Mouse (Mus musculus): ENCODE results near the gene Copz1. TPM values are rescaled to one million over a fixed set of nuclear protein-coding genes. Genes with fewer than 3 reads are reported as not detected.
A peak's percentile ranks its signal among the peaks of the same experiment; 100 is the strongest.

Copz1 gene
- polyA plus RNA-seq, 1 experiment from 2014 or later = 265 TPM

GRCm38 (mm10) chr15:103302341-103303021, 30.0 kb downstream of the Copz1 start:
- H3K4me3 ChIP-seq (replicated peaks; ENCODE audit: low read length) = no peak overlapping the region
- peaks cover 65% of the 10 kb centered on the region for H3K4me1 ChIP-seq (ENCODE audit: control insufficient read depth, insufficient read depth, low read length)
- H3K9me3 ChIP-seq (replicated peaks; ENCODE audit: control insufficient read depth, low read length) = no peaks in the 10 kb centered on the region
- peak overlapping the region; percentile 47; the same call in 1 of the 2 replicates for H3K9ac ChIP-seq (ENCODE audit: low read length)
- ATAC-seq (ENCODE audit: insufficient read depth, low FRiP score) = no peak
- H3K27me3 ChIP-seq (ENCODE audit: control insufficient read depth, insufficient read depth, low read length) = no peaks in the 10 kb centered on the region
- 25% methylated on average over 6 of the region's 6 CpGs for WGBS
- H3K4me2 ChIP-seq (ENCODE audit: low read depth, low read length) = no peak overlapping the region
- H3K27ac ChIP-seq (ENCODE audit: low read length) = peak overlapping the region; percentile 73
- H3K36me3 ChIP-seq (ENCODE audit: control insufficient read depth, insufficient read depth, low read length) = no peaks in the 10 kb centered on the region

- Histone ChIP-seq H3K9ac (ENCODE audit: low read length) (peak overlapping the region; percentile 80), H3K27ac (ENCODE audit: low read length) (peak overlapping the region; percentile 93), H3K9me3 (replicated peaks; ENCODE audit: control insufficient read depth, low read length) (no peaks in the 10 kb centered on the region), H3K27me3 (ENCODE audit: control insufficient read depth, insufficient read depth, low read length) (no peaks in the 10 kb centered on the region), H3K36me3 (ENCODE audit: control insufficient read depth, insufficient read depth, low read length) (no peaks in the 10 kb centered on the region), H3K4me2 (ENCODE audit: low read depth, low read length) (peak overlapping the region; percentile 72), H3K4me3 (replicated peaks; ENCODE audit: low read length) (peak overlapping the region; percentile 58), H3K4me1 (ENCODE audit: control insufficient read depth, insufficient read depth, low read length) (peaks cover 72% of the 10 kb centered on the region)
- WGBS = 11% methylated on average over 8 of the region's 8 CpGs
- ATAC-seq (ENCODE audit: insufficient read depth, low FRiP score) = no peak
These were observed 31.6 kb downstream of the Copz1 start for GRCm38 (mm10) chr15:103303916-103304615.

DNA sequence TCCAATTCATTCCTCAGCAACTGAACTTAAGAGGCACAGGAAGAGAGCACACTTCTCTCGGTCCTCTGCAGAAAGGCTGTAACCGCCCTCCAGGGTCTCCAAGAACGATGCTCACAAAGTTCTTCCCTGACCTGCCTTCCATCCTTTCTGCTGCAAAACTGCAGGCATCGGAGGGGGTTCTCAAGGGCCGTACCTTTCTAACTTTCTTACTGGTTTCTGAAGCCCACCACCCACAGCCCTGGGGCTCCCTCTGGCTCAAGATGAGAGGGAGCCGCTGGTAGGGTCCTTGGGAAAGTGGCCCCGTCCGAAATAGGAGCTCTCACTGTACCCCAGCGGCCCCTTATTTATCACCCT, 32.1 kb downstream of the Copz1 start:
- peak overlapping the region; percentile 72 for H3K4me2 ChIP-seq (ENCODE audit: low read depth, low read length)
- no peak for ATAC-seq (ENCODE audit: insufficient read depth, low FRiP score)
- H3K27ac ChIP-seq (ENCODE audit: low read length) = peak overlapping the region; percentile 93
- no peaks in the 10 kb centered on the region for H3K9me3 ChIP-seq (replicated peaks; ENCODE audit: control insufficient read depth, low read length)
- peaks cover 71% of the 10 kb centered on the region for H3K4me1 ChIP-seq (ENCODE audit: control insufficient read depth, insufficient read depth, low read length)
- no peaks in the 10 kb centered on the region for H3K27me3 ChIP-seq (ENCODE audit: control insufficient read depth, insufficient read depth, low read length)
- WGBS = under 1% methylated on average over 9 of the region's 9 CpGs
- H3K36me3 ChIP-seq (ENCODE audit: control insufficient read depth, insufficient read depth, low read length) = no peaks in the 10 kb centered on the region
- peak overlapping the region; percentile 80 for H3K9ac ChIP-seq (ENCODE audit: low read length)
- peak overlapping the region; percentile 58 for H3K4me3 ChIP-seq (replicated peaks; ENCODE audit: low read length)

DNA sequence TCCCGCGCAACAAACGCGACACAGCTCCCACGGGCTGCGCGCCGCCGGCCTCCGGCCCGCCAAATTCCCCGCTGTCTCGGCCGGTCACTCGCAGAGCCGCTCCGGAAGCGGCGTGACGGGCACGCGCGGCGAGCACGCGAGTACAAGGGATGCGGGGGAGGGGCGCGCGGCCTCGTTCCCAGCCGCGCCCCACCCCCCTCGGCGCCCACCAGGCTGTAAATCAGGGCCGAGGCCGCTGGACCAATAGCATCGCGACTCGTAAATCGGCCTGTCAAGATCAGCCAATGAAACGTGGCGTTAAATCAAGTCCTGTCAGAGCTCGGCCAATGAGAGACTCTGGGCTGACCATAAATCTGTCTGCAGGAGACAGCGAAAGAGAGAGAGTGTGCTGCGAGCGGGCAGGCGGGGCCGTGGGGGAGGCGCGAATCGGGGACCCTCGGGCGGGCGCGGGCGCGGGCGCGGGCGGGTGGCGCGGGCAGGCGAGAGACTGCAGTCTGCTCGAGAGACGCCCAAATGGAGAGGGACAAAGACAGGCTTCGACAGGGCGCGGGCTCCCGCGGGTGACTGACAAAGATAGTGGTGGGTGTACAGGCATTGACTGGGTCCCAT, 32.7 kb downstream of the Copz1 start:
- Histone ChIP-seq H3K27me3 (ENCODE audit: control insufficient read depth, insufficient read depth, low read length) (no peaks in the 10 kb centered on the region), H3K36me3 (ENCODE audit: control insufficient read depth, insufficient read depth, low read length) (no peaks in the 10 kb centered on the region), H3K27ac (ENCODE audit: low read length) (peak overlapping the region; percentile 96), H3K4me1 (ENCODE audit: control insufficient read depth, insufficient read depth, low read length) (peaks cover 66% of the 10 kb centered on the region), H3K4me3 (replicated peaks; ENCODE audit: low read length) (peak overlapping the region; percentile 58), H3K9ac (ENCODE audit: low read length) (peak overlapping the region; percentile 80), H3K4me2 (ENCODE audit: low read depth, low read length) (peak overlapping the region; percentile 72), H3K9me3 (replicated peaks; ENCODE audit: control insufficient read depth, low read length) (no peaks in the 10 kb centered on the region)
- peak; percentile 97 for ATAC-seq (ENCODE audit: insufficient read depth, low FRiP score)
- WGBS = under 1% methylated on average over 71 of the region's 71 CpGs

GRCm38 (mm10) chr15:103305792-103306645, 33.5 kb downstream of the Copz1 start:
- Histone ChIP-seq H3K4me2 (ENCODE audit: low read depth, low read length) (peak overlapping the region; percentile 72), H3K4me3 (replicated peaks; ENCODE audit: low read length) (peak overlapping the region; percentile 58), H3K36me3 (ENCODE audit: control insufficient read depth, insufficient read depth, low read length) (no peaks in the 10 kb centered on the region), H3K27ac (ENCODE audit: low read length) (peak overlapping the region; percentile 96), H3K9me3 (replicated peaks; ENCODE audit: control insufficient read depth, low read length) (no peaks in the 10 kb centered on the region), H3K9ac (ENCODE audit: low read length) (peak overlapping the region; percentile 78), H3K27me3 (ENCODE audit: control insufficient read depth, insufficient read depth, low read length) (no peaks in the 10 kb centered on the region), H3K4me1 (ENCODE audit: control insufficient read depth, insufficient read depth, low read length) (peaks cover 59% of the 10 kb centered on the region)
- WGBS = 29% methylated on average over 8 of the region's 8 CpGs
- no peak for ATAC-seq (ENCODE audit: insufficient read depth, low FRiP score)

- H3K36me3 ChIP-seq (ENCODE audit: control insufficient read depth, insufficient read depth, low read length) = no peaks in the 10 kb centered on the region
- 0 out of 2 replicates have a peak, but pooled peaks have one; percentile 1 for ATAC-seq (ENCODE audit: insufficient read depth, low FRiP score)
- 2% methylated on average over 7 of the region's 7 CpGs for WGBS
- H3K4me3 ChIP-seq (replicated peaks; ENCODE audit: low read length) = no peak overlapping the region
- peaks cover 48% of the 10 kb centered on the region for H3K4me1 ChIP-seq (ENCODE audit: control insufficient read depth, insufficient read depth, low read length)
- peak overlapping the region; percentile 42; the same call in 1 of the 2 replicates for H3K4me2 ChIP-seq (ENCODE audit: low read depth, low read length)
- peak overlapping the region; percentile 96 for H3K27ac ChIP-seq (ENCODE audit: low read length)
- H3K27me3 ChIP-seq (ENCODE audit: control insufficient read depth, insufficient read depth, low read length) = no peaks in the 10 kb centered on the region
- H3K9ac ChIP-seq (ENCODE audit: low read length) = peak overlapping the region; percentile 55
- no peaks in the 10 kb centered on the region for H3K9me3 ChIP-seq (replicated peaks; ENCODE audit: control insufficient read depth, low read length)
These were observed 34.6 kb downstream of the Copz1 start for GRCm38 (mm10) chr15:103307125-103307524.

- H3K36me3 ChIP-seq (ENCODE audit: control insufficient read depth, insufficient read depth, low read length) = no peaks in the 10 kb centered on the region
- H3K9ac ChIP-seq (ENCODE audit: low read length) = peak overlapping the region; percentile 49
- no peak overlapping the region for H3K27ac ChIP-seq (ENCODE audit: low read length)
- peak overlapping the region; percentile 29 for H3K4me2 ChIP-seq (ENCODE audit: low read depth, low read length)
- no peak for ATAC-seq (ENCODE audit: insufficient read depth, low FRiP score)
- H3K9me3 ChIP-seq (replicated peaks; ENCODE audit: control insufficient read depth, low read length) = no peaks in the 10 kb centered on the region
- H3K4me3 ChIP-seq (replicated peaks; ENCODE audit: low read length) = no peak overlapping the region
- H3K27me3 ChIP-seq (ENCODE audit: control insufficient read depth, insufficient read depth, low read length) = no peaks in the 10 kb centered on the region
- 35% methylated on average over 28 of the region's 28 CpGs for WGBS
- peaks cover 37% of the 10 kb centered on the region for H3K4me1 ChIP-seq (ENCODE audit: control insufficient read depth, insufficient read depth, low read length)
These were observed 35.8 kb downstream of the Copz1 start for GRCm38 (mm10) chr15:103308056-103308875.

- 64% methylated on average over 26 of the region's 26 CpGs for whole genome bisulfite sequencing
- peak overlapping the region; percentile 29 for H3K4me2 ChIP-seq (ENCODE audit: low read depth, low read length)
- H3K9me3 ChIP-seq (replicated peaks; ENCODE audit: control insufficient read depth, low read length) = no peaks in the 10 kb centered on the region
- H3K9ac ChIP-seq (ENCODE audit: low read length) = peak overlapping the region; percentile 49
- H3K4me1 ChIP-seq (ENCODE audit: control insufficient read depth, insufficient read depth, low read length) = peaks cover 35% of the 10 kb centered on the region
- no peak for ATAC-seq (ENCODE audit: insufficient read depth, low FRiP score)
- H3K4me3 ChIP-seq (replicated peaks; ENCODE audit: low read length) = no peak overlapping the region
- no peaks in the 10 kb centered on the region for H3K36me3 ChIP-seq (ENCODE audit: control insufficient read depth, insufficient read depth, low read length)
- H3K27me3 ChIP-seq (ENCODE audit: control insufficient read depth, insufficient read depth, low read length) = no peaks in the 10 kb centered on the region
- H3K27ac ChIP-seq (ENCODE audit: low read length) = no peak overlapping the region
These were observed 36.5 kb downstream of the Copz1 start for GRCm38 (mm10) chr15:103308876-103309580.

All from stomach, embryonic 16.5 days (tissue).